Mouse (Mus musculus) megakaryocyte progenitor cell, adult 5-6 weeks (primary cell): ENCODE measurements at regions not wholly inside any gene's neighbourhood (a gene's known extent, or its start where the extent isn't known, plus 50 kb on each side); places are given as distances from the start of the nearest gene placed in this dataset.
"Not testable (repeated sequence)": the region's sequence is repeated elsewhere in the genome, so short reads cannot be mapped to it uniquely, and the experiment has no call there.

ENCODE experiments used
- ATAC-seq: replicated peaks from 2 replicates; pipeline ENCODE4 v1.8.0; 2016; ENCODE audit warnings: mild to moderate bottlenecking, moderate TSS enrichment, inconsistent platforms; ENCODE audit not compliant: poor library complexity

GRCm38 (mm10) chr14:53349111-53349510, 853.6 kb upstream of the Olfr1507 start:
- ATAC-seq, result peak; percentile 79

DNA sequence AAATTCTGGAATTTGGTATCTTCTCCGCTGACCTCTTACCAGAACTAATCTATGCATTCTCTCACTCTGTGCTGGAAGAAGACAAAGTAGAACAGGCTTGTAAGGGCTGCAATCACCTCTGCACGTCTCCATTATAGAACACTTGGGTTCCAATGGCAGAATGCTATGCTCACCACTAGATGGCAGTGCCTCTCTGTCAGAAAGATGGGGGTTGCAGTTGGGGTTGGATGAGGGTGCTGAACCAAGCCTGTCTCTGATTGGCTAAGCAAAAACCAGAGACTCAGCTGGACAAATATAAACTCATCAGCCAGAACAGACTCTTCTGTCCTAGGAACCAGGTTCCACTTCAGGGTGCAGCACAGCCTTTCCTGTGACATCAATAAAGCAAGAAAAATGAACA, 850.0 kb upstream of the Olfr1507 start:
- peak; percentile 98 for ATAC-seq

DNA sequence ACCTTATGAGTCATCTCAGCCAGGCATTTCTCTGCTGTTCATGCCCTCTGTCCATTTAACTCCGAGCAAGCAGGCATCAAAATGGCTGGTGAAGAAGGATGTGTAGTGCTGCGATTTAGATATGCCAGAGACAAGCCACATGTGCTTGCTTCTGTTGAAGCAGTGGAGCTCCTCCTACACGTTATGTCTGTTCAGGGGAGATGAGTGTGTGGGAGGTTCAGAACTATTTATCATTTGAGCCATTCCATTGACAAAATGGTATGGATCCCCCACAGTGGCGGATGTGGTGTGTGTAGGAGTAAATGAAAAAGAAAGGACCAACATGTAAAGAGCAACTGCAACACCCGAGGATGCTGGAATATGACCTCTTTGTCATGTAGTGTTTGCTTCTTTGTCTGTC, 848.3 kb upstream of the Olfr1507 start:
- ATAC-seq, result not testable (repeated sequence)

DNA sequence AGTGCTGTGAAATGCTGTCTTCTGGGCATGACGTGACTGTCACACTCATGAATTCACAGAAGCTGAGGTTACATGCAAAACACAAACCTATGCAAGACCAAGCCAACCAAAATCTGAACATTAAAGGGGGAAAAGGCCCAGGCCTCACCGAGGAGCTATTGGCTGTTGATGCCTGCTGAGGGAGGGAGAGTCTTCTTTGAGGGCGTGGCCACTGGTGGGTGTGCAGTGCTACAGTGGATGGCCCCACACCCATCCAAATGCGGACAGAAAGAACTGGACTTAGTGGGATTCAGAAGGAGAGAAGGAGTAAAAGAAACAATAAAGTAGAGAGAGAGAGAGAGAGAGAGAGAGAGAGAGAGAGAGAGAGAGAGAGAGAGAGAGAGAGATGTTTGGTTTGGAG, 843.6 kb upstream of the Olfr1507 start:
- ATAC-seq, result not testable (repeated sequence)

- peak; percentile 71 for ATAC-seq
Observed at GRCm38 (mm10) chr14:53337446-53337845, 841.9 kb upstream of the Olfr1507 start.

- ATAC-seq, result peak; percentile 45; the same call in 1 of the 2 replicates
Observed at GRCm38 (mm10) chr14:53336705-53337104, 841.2 kb upstream of the Olfr1507 start.

DNA sequence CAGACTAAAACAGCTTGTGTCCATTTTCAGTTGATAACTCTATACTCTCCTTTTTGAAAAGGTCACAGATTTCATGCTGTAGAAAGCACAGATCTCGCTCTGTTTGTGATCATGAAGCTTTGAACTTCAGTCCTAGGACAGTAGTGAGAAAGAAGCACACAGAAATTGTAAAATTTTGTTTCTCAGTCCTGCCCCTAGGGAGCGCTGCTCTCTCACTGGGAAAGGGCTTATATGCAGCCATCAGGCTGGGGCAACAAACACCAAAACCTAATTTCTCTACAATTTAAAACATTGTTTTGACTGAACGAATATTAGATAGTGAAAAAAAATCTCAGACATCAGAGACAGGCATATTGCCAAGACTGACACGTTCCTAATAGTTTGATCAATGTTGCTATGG, 838.9 kb upstream of the Olfr1507 start:
- ATAC-seq, result peak; percentile 62

DNA sequence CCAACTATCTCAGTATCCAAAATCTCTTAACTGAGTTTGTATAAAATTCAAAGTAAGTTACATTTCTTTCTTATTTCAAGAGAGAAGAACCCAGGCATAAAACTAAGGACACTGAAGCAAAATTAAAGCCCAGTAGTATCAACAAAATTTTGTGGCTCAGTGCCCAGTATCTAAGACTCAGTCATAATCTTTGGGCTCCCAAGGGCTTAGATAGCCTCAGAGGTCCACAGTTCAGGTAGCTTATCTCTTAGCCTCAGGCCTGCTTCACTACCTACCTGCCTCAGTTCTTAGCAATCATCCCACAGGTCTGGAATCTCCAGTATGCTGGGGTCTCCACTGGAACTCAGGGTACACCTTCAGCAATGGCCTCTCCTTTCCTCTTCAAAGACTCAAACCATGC, 835.6 kb upstream of the Olfr1507 start:
- ATAC-seq, result peak; percentile 64

- ATAC-seq, result not testable (repeated sequence)
Observed at GRCm38 (mm10) chr14:53324367-53324766, 828.8 kb upstream of the Olfr1507 start.

DNA sequence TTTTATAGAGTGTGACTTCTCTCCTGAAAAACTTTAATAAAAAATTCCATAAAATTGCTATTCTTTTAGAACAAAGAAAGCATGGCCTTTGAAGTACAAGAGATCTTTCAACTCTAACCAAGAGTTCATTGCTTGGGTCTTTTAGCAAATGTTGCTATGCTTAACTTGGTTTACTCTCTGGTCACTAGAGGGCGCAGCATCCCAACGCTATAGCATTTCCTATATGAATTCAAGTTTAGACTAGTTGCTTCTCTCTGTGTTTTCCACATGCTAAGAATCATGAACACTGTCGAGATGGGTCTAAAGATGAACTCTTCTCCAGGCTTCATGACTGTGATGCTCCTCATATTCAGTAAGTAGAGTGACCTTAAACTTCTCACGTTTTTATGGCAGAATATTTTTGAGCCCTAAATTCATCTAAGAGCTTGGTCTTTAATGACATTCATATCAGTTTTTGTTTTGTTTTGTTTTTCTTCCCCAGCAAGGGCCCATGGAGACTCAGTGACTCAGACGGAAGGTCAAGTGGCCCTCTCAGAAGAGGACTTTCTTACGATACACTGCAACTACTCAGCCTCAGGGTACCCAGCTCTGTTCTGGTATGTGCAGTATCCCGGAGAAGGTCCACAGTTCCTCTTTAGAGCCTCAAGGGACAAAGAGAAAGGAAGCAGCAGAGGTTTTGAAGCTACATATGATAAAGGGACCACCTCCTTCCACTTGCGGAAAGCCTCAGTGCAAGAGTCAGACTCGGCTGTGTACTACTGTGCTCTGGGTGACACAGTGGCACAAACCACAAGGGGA, 823.2 kb upstream of the Olfr1507 start:
- peak; percentile 99 for ATAC-seq

- peak; percentile 72 for ATAC-seq
Observed at GRCm38 (mm10) chr14:53312490-53312889, 816.9 kb upstream of the Olfr1507 start.

GRCm38 (mm10) chr14:53303179-53303578, 807.6 kb upstream of the Olfr1507 start:
- ATAC-seq, result not testable (repeated sequence)

DNA sequence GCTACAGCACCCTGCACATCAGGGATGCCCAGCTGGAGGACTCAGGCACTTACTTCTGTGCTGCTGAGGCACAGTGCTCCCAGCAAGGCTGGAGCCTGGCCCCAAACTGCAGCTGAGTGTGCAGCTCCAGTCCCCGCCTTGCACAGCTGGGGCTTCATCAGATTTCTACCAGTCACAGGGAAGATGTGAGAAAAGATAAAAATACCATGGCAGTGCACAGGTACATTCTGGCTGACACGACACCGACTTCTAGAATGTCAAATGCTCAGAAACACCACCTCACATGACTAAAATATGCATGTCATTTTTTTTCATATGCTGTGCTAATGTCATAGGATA, 806.9 kb upstream of the Olfr1507 start:
- ATAC-seq, result not testable (repeated sequence)

DNA sequence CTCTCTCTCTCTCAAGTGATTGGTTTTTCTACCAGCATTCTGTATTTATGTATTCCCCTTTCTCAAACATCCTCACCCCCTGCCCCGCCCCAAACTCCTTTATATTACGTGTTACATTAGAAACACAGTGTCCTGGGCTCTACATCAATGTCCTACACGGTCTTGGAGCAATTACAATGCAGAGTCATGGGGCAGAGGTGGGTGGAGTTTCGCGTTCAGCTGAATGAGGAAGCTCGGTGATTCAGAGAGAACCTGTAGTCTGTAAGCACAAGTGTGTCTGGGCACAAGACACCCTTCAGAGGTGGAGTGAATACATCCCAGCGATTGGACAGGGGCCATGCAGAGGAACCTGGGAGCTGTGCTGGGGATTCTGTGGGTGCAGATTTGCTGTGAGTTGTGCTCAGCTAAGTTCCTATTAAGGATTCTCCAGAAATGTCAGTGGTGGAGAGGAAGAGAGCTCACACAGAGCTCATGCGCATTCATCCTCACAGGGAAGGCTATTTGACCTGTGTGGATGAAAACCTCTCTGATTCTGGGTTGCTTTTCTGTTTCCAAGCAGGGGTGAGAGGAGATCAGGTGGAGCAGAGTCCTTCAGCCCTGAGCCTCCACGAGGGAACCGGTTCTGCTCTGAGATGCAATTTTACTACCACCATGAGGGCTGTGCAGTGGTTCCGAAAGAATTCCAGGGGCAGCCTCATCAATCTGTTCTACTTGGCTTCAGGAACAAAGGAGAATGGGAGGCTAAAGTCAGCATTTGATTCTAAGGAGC, 806.4 kb upstream of the Olfr1507 start:
- peak; percentile 87 for ATAC-seq

- peak; percentile 68 for ATAC-seq
Observed at GRCm38 (mm10) chr14:53301110-53301509, 805.6 kb upstream of the Olfr1507 start.

- ATAC-seq, result peak; percentile 62
Observed at GRCm38 (mm10) chr14:53299735-53300134, 804.2 kb upstream of the Olfr1507 start.

- ATAC-seq, result peak; percentile 85
Observed at GRCm38 (mm10) chr14:53283350-53284141, 788.0 kb upstream of the Olfr1507 start.

- peak; percentile 84 for ATAC-seq
Observed at GRCm38 (mm10) chr14:53273218-53273617, 777.7 kb upstream of the Olfr1507 start.

DNA sequence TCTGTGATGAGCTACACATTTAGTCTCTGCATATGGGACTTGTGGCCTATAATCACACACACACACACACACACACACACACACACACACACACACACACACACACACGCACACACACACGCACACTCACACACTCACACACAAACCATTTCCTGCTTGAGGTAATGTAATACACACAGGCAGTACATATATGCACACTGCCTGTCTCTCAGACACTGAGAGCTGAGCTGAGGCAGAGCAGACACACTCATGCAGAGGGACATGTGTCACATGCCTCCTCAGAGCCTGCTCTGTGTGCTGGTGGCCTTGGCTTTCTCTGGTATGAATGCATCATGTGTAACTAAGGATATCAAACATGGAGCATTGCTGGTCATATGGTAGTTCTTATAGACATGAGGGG, 772.1 kb upstream of the Olfr1507 start:
- not testable (repeated sequence) for ATAC-seq

GRCm38 (mm10) chr14:53255962-53256361, 760.4 kb upstream of the Olfr1507 start:
- peak; percentile 95 for ATAC-seq

GRCm38 (mm10) chr14:53253470-53253869, 757.9 kb upstream of the Olfr1507 start:
- peak; percentile 65 for ATAC-seq
